Mouse (Mus musculus): ENCODE measurements around the gene Hist1h4c.
"Not testable (repeated sequence)": the region's sequence is repeated elsewhere in the genome, so short reads cannot be mapped to it uniquely, and the experiment has no call there.

Gene Hist1h4c

GRCm38 (mm10) chr13:23710374-23711089, 12.3 kb upstream of the Hist1h4c start, which contains the start of gene Hfe:
Gene Hfe (minus strand): TSS chr13:23710854.
- peak; percentile 71 for DNase-seq (ENCODE audit: low read depth, low spot score)
- no peaks in the 10 kb centered on the region for H3K27me3 ChIP-seq (ENCODE audit: control insufficient read depth, insufficient read depth, low read length, poor library complexity, severe bottlenecking)

GRCm38 (mm10) chr13:23709714-23710373, 11.6 kb upstream of the Hist1h4c start:
- Histone ChIP-seq H3K27me3 (ENCODE audit: control insufficient read depth, insufficient read depth, low read length, poor library complexity, severe bottlenecking) (no peaks in the 10 kb centered on the region), H3K36me3 (ENCODE audit: control insufficient read depth, insufficient read depth, low read length, poor library complexity, severe bottlenecking) (no peaks in the 10 kb centered on the region)
- DNase-seq (ENCODE audit: low read depth, low spot score), result no peak

More at GRCm38 (mm10) chr13:23710374-23711089, 12.3 kb upstream of the Hist1h4c start, which contains the start of gene Hfe:
- no peaks in the 10 kb centered on the region for H3K36me3 ChIP-seq (ENCODE audit: control insufficient read depth, insufficient read depth, low read length, poor library complexity, severe bottlenecking)

GRCm38 (mm10) chr13:23708654-23709053, 10.4 kb upstream of the Hist1h4c start:
- no peaks in the 10 kb centered on the region for H3K36me3 ChIP-seq (ENCODE audit: control insufficient read depth, insufficient read depth, low read length, poor library complexity, severe bottlenecking)
- H3K27me3 ChIP-seq (ENCODE audit: control insufficient read depth, insufficient read depth, low read length, poor library complexity, severe bottlenecking), result no peaks in the 10 kb centered on the region
- DNase-seq (ENCODE audit: low read depth, low spot score), result no peak

GRCm38 (mm10) chr13:23708041-23708440, 9.8 kb upstream of the Hist1h4c start:
- Histone ChIP-seq H3K27me3 (ENCODE audit: control insufficient read depth, insufficient read depth, low read length, poor library complexity, severe bottlenecking) (no peaks in the 10 kb centered on the region), H3K36me3 (ENCODE audit: control insufficient read depth, insufficient read depth, low read length, poor library complexity, severe bottlenecking) (no peaks in the 10 kb centered on the region)
- no peak for DNase-seq (ENCODE audit: low read depth, low spot score)

- no peaks in the 10 kb centered on the region for H3K36me3 ChIP-seq (ENCODE audit: control insufficient read depth, insufficient read depth, low read length, poor library complexity, severe bottlenecking)
- H3K27me3 ChIP-seq (ENCODE audit: control insufficient read depth, insufficient read depth, low read length, poor library complexity, severe bottlenecking), result no peaks in the 10 kb centered on the region
- no peak for DNase-seq (ENCODE audit: low read depth, low spot score)
Observed at GRCm38 (mm10) chr13:23706771-23707170, 8.5 kb upstream of the Hist1h4c start.

GRCm38 (mm10) chr13:23705751-23706356, 7.6 kb upstream of the Hist1h4c start:
- Histone ChIP-seq H3K36me3 (ENCODE audit: control insufficient read depth, insufficient read depth, low read length, poor library complexity, severe bottlenecking) (no peaks in the 10 kb centered on the region), H3K27me3 (ENCODE audit: control insufficient read depth, insufficient read depth, low read length, poor library complexity, severe bottlenecking) (no peaks in the 10 kb centered on the region)
- DNase-seq (ENCODE audit: low read depth, low spot score), result peak; percentile 52

GRCm38 (mm10) chr13:23702801-23703200, 4.5 kb upstream of the Hist1h4c start:
- not testable (repeated sequence) for H3K36me3 ChIP-seq (ENCODE audit: control insufficient read depth, insufficient read depth, low read length, poor library complexity, severe bottlenecking); H3K27me3 ChIP-seq (ENCODE audit: control insufficient read depth, insufficient read depth, low read length, poor library complexity, severe bottlenecking); DNase-seq (ENCODE audit: low read depth, low spot score)

GRCm38 (mm10) chr13:23702220-23702619, 4.0 kb upstream of the Hist1h4c start:
- no peak for DNase-seq (ENCODE audit: low read depth, low spot score)
- H3K36me3 ChIP-seq (ENCODE audit: control insufficient read depth, insufficient read depth, low read length, poor library complexity, severe bottlenecking), result no peaks in the 10 kb centered on the region
- no peaks in the 10 kb centered on the region for H3K27me3 ChIP-seq (ENCODE audit: control insufficient read depth, insufficient read depth, low read length, poor library complexity, severe bottlenecking)

GRCm38 (mm10) chr13:23700786-23701520, 2.7 kb upstream of the Hist1h4c start:
- Histone ChIP-seq H3K27me3 (ENCODE audit: control insufficient read depth, insufficient read depth, low read length, poor library complexity, severe bottlenecking) (no peaks in the 10 kb centered on the region), H3K36me3 (ENCODE audit: control insufficient read depth, insufficient read depth, low read length, poor library complexity, severe bottlenecking) (no peaks in the 10 kb centered on the region)
- peak; percentile 91 for DNase-seq (ENCODE audit: low read depth, low spot score)

GRCm38 (mm10) chr13:23699767-23700166, 1.5 kb upstream of the Hist1h4c start:
- no peaks in the 10 kb centered on the region for H3K27me3 ChIP-seq (ENCODE audit: control insufficient read depth, insufficient read depth, low read length, poor library complexity, severe bottlenecking)
- DNase-seq (ENCODE audit: low read depth, low spot score), result no peak

GRCm38 (mm10) chr13:23698996-23699395, 742 bp upstream of the Hist1h4c start:
- DNase-seq (ENCODE audit: low read depth, low spot score), result no peak
- Histone ChIP-seq H3K36me3 (ENCODE audit: control insufficient read depth, insufficient read depth, low read length, poor library complexity, severe bottlenecking) (no peaks in the 10 kb centered on the region), H3K27me3 (ENCODE audit: control insufficient read depth, insufficient read depth, low read length, poor library complexity, severe bottlenecking) (no peaks in the 10 kb centered on the region)

More at GRCm38 (mm10) chr13:23699767-23700166, 1.5 kb upstream of the Hist1h4c start:
- no peaks in the 10 kb centered on the region for H3K36me3 ChIP-seq (ENCODE audit: control insufficient read depth, insufficient read depth, low read length, poor library complexity, severe bottlenecking)

- peak; percentile 86 for DNase-seq (ENCODE audit: low read depth, low spot score)
- Histone ChIP-seq H3K27me3 (ENCODE audit: control insufficient read depth, insufficient read depth, low read length, poor library complexity, severe bottlenecking) (no peaks in the 10 kb centered on the region), H3K36me3 (ENCODE audit: control insufficient read depth, insufficient read depth, low read length, poor library complexity, severe bottlenecking) (no peaks in the 10 kb centered on the region)
Observed at GRCm38 (mm10) chr13:23697491-23698299, 559 bp downstream of the Hist1h4c start.

- H3K36me3 ChIP-seq (ENCODE audit: control insufficient read depth, insufficient read depth, low read length, poor library complexity, severe bottlenecking), result no peaks in the 10 kb centered on the region
- no peak for DNase-seq (ENCODE audit: low read depth, low spot score)
Observed at GRCm38 (mm10) chr13:23696061-23696474, 2.2 kb downstream of the Hist1h4c start.

GRCm38 (mm10) chr13:23695514-23695913, 2.7 kb downstream of the Hist1h4c start, which contains the start of gene Hist1h1t:
Gene Hist1h1t (plus strand): TSS chr13:23695814.
- no peak for DNase-seq (ENCODE audit: low read depth, low spot score)
- no peaks in the 10 kb centered on the region for H3K27me3 ChIP-seq (ENCODE audit: control insufficient read depth, insufficient read depth, low read length, poor library complexity, severe bottlenecking)
- H3K36me3 ChIP-seq (ENCODE audit: control insufficient read depth, insufficient read depth, low read length, poor library complexity, severe bottlenecking), result no peaks in the 10 kb centered on the region

More at GRCm38 (mm10) chr13:23696061-23696474, 2.2 kb downstream of the Hist1h4c start:
- no peaks in the 10 kb centered on the region for H3K27me3 ChIP-seq (ENCODE audit: control insufficient read depth, insufficient read depth, low read length, poor library complexity, severe bottlenecking)

All from splenic B cell, adult 2 months (primary cell).